Mouse (Mus musculus) hindbrain, embryonic 11.5 days (tissue): ENCODE results near the gene Rcl1. TPM values are rescaled to one million over a fixed set of nuclear protein-coding genes. Genes with fewer than 3 reads are reported as not detected.

Experiments used
- ATAC-seq: fragments of 200-750 bp; cut with Nextera tagmentation; 2 replicates; pipeline ENCODE4 v1.8.0; 2017; ENCODE audit warnings: mild to moderate bottlenecking, moderate TSS enrichment, moderate library complexity; ENCODE audit not compliant: low FRiP score
- DNase-seq: peaks from one replicate; pipeline ENCODE4 v3.0.0-alpha.2; 2015; ENCODE audit warnings: low spot score
- H3K27ac ChIP-seq: fragments of 300-500 bp; sonication (generic); 2 replicates; pipeline ENCODE4 v1.5.1; 2014; ENCODE audit warnings: mild to moderate bottlenecking, low read depth, low read length
- H3K27me3 ChIP-seq: fragments of 300-500 bp; sonication (generic); 2 replicates; pipeline ENCODE4 v1.6.1; 2014; ENCODE audit warnings: mild to moderate bottlenecking, low read length, moderate library complexity, mixed read lengths; ENCODE audit not compliant: control insufficient read depth, insufficient read depth
- H3K36me3 ChIP-seq: fragments of 300-500 bp; sonication (generic); 2 replicates; pipeline ENCODE4 v1.6.1; 2014; ENCODE audit warnings: mild to moderate bottlenecking, low read length, moderate library complexity, mixed read lengths; ENCODE audit not compliant: control insufficient read depth, insufficient read depth
- H3K4me1 ChIP-seq: fragments of 300-500 bp; sonication (generic); replicated peaks from 2 replicates; pipeline ENCODE4 v1.6.1; 2014; ENCODE audit warnings: low read length, mixed read lengths; ENCODE audit not compliant: control insufficient read depth, insufficient read depth
- H3K4me2 ChIP-seq: fragments of 300-500 bp; sonication (generic); replicated peaks from 2 replicates; pipeline ENCODE4 v1.6.1; 2014; ENCODE audit warnings: mild to moderate bottlenecking, low read depth, low read length
- H3K4me3 ChIP-seq: fragments of 300-500 bp; sonication (generic); 2 replicates; pipeline ENCODE4 v1.5.1; 2014; ENCODE audit warnings: low read depth, low read length
- H3K9ac ChIP-seq: fragments of 300-500 bp; sonication (generic); 2 replicates; pipeline ENCODE4 v1.6.1; 2014; ENCODE audit warnings: low read depth, low read length
- H3K9me3 ChIP-seq: fragments of 300-500 bp; sonication (generic); 2 replicates; pipeline ENCODE4 v1.6.1; 2016; ENCODE audit warnings: low read length; ENCODE audit not compliant: control insufficient read depth
- WGBS: fragments of 180-500 bp; shearing (Covaris S2); extraction: QIAGEN DNeasy Blood & Tissue Kit; methylation state at CpG from one replicate; pipeline ENCODE4 v1.1.7; 2014; 5-methylcytosine and 5-hydroxymethylcytosine counted together
- microRNA counts: library from miRNA; unstranded; fragments of <30 nt; microRNA quantifications from one replicate; lab custom pipeline; 2015
- polyA plus RNA-seq: library from polyadenylated mRNA; unstranded; fragments of >200 nt; fragmentation: Nextera tagmentation; extraction: Ambion mirVana; gene quantifications from 2 replicates; pipeline ENCODE4 v1.2.1, GENCODE M21; 2014

Rcl1 gene
- polyA plus RNA-seq, 1 experiment from 2014 or later, result 44.7 TPM

DNA sequence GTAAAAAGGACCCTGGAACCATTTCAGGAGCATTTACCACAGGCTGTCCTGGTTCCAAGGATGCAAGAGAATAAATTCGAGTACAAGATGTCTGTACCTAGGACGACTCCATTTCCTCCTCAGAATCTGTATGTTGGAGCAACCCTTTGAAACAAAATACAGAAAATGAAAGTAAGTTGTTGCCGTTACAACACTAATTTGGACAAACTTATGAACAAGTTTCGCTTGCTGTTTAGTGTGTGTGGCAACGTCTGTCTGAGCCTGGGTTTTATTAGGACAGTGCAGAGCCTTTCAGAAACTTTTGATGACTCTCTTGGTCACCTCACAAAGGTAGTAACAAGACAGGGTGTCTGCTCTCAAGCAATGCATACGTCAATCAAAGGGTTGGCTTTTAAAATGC, 66.8 kb downstream of the Rcl1 start:
- no peak overlapping the region for H3K9ac ChIP-seq
- no peaks in the 10 kb centered on the region for H3K36me3 ChIP-seq
- H3K27ac ChIP-seq, result no peak overlapping the region
- WGBS, result 87% methylated on average over 6 of the region's 6 CpGs
- H3K27me3 ChIP-seq, result no peaks in the 10 kb centered on the region
- no peak for DNase-seq
- no peaks in the 10 kb centered on the region for H3K9me3 ChIP-seq
- no peak for ATAC-seq
- H3K4me2 ChIP-seq, result no peak overlapping the region
- no peak overlapping the region for H3K4me3 ChIP-seq
- H3K4me1 ChIP-seq, result no peaks in the 10 kb centered on the region

DNA sequence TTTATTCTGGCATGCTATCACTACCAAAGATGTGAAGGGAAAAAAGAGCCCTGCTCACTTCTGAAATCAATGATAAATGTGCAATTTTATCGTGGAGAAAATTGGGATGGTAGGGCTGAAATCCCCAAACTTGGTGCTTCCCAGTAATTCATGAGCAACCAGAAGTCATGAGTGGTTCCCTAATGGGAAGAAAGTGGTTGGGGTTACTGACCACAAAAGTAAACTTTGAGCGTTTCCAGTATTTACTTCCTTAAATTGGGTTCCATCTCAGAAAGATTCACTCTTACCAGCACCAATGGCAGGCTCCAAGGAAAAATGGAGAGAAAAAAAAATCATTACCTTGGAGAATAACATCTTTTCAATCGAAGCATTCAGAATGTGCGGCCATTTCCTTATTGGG, 79.2 kb downstream of the Rcl1 start:
- ATAC-seq, result no peak
- WGBS, result 89% methylated on average over 4 of the region's 4 CpGs
- Histone ChIP-seq H3K4me1 (no peaks in the 10 kb centered on the region), H3K4me2 (no peak overlapping the region), H3K4me3 (no peak overlapping the region), H3K9me3 (no peaks in the 10 kb centered on the region), H3K36me3 (no peaks in the 10 kb centered on the region), H3K9ac (no peak overlapping the region), H3K27ac (no peak overlapping the region), H3K27me3 (no peaks in the 10 kb centered on the region)
- no peak for DNase-seq

DNA sequence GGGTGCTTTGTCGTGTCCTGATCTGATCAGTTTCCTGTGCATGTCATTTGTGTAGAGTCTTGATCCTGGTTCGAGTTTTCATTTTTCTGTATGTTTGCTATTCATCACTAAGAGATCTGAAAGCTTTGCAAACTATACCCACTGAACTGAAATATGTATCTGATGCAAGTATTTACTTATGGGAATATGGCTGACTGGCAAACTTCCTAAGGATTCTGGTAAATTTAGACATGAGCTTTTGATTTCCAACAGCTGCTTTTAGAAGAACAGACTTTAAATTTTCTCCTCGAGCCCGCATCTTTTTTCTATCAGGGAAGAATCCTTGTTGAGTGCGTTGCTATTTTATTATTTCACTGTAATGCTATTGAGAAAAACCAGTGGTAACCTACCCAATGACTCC, 81.0 kb downstream of the Rcl1 start:
- H3K4me1 ChIP-seq, result no peaks in the 10 kb centered on the region
- H3K27ac ChIP-seq, result no peak overlapping the region
- H3K36me3 ChIP-seq, result no peaks in the 10 kb centered on the region
- no peak overlapping the region for H3K9ac ChIP-seq
- ATAC-seq (no peak), DNase-seq (no peak)
- no peak overlapping the region for H3K4me2 ChIP-seq
- H3K27me3 ChIP-seq, result no peaks in the 10 kb centered on the region
- no peak overlapping the region for H3K4me3 ChIP-seq
- H3K9me3 ChIP-seq, result no peaks in the 10 kb centered on the region
- 85% methylated on average over 5 of the region's 5 CpGs for WGBS

DNA sequence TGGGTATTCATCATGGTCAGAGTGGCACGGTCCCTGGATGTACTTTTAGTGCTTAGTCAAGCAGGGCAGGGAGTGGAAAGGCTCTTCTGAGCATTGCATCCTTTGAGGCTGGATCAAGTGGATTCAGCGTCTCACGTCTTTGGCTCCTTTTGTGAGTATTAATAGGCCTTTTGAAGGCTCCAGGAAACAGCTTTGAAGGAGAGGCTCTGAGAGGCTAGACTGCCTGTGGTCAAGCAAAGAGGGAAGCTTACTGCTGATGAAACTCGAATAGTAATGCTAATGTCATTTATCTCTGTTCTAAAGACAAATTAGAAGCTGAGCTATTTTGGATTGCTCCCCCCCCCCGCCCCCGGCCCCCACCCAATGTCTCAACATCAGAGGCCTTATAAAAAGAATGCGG, 83.9 kb downstream of the Rcl1 start:
- Histone ChIP-seq H3K4me2 (no peak overlapping the region), H3K27ac (no peak overlapping the region), H3K36me3 (no peaks in the 10 kb centered on the region), H3K27me3 (no peaks in the 10 kb centered on the region), H3K9ac (no peak overlapping the region), H3K4me3 (no peak overlapping the region), H3K9me3 (no peaks in the 10 kb centered on the region), H3K4me1 (no peaks in the 10 kb centered on the region)
- WGBS, result 40% methylated on average over 7 of the region's 7 CpGs
- DNase-seq (no peak), ATAC-seq (no peak)

- Histone ChIP-seq H3K4me1 (no peaks in the 10 kb centered on the region), H3K27ac (no peak overlapping the region), H3K36me3 (no peaks in the 10 kb centered on the region), H3K9me3 (no peaks in the 10 kb centered on the region), H3K4me3 (no peak overlapping the region), H3K27me3 (no peaks in the 10 kb centered on the region), H3K4me2 (no peak overlapping the region), H3K9ac (no peak overlapping the region)
- 84% methylated on average over 9 of the region's 9 CpGs for WGBS
- ATAC-seq (no peak), DNase-seq (no peak)
Observed at GRCm38 (mm10) chr19:29185552-29186232, 84.5 kb downstream of the Rcl1 start.

DNA sequence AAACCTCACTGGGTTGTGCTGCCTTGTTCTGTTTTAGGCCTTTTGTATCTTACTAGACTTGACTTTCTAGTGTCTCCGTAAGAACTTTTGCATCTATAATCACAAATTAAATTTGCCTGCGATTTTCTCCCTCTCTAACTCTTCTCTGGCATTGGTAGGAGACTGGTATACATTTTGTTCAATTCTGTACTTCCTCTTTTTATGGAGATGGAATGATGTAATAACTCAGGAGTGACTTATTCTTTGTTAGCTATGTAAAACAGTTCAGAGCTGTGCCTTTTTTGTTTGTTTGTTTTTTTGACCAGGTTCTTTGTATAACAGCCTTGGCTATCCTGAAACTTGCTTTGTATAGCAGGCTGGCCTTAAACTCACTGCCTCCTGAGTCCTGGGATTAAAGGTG, 87.7 kb downstream of the Rcl1 start:
- no peak overlapping the region for H3K4me3 ChIP-seq

More for the DNA sequence above, 87.7 kb downstream of the Rcl1 start:
- WGBS, result 95% methylated on average over 2 of the region's 2 CpGs
- Histone ChIP-seq H3K9me3 (no peaks in the 10 kb centered on the region), H3K9ac (no peak overlapping the region), H3K36me3 (no peaks in the 10 kb centered on the region), H3K4me2 (no peak overlapping the region), H3K27ac (no peak overlapping the region), H3K27me3 (no peaks in the 10 kb centered on the region), H3K4me1 (no peaks in the 10 kb centered on the region)
- ATAC-seq (no peak), DNase-seq (no peak)

MicroRNAs within 50 kb of the gene (microRNA counts, 519-probe panel; counts per million panel counts)
- microRNA mmu-miR-101b (lab: Ali Mortazavi, UCI), result 4,626 counts per million, percentile 53 among the panel's probes with 10 or more counts

Other genes with a start within 250 kb of the Rcl1 start
- 6.5 and 7.6 TPM in 2 replicates for gene Plpp6, start 137.4 kb upstream of the Rcl1 start, polyA plus RNA-seq
- 0.32 and 0.71 TPM in 2 replicates for gene 4430402I18Rik, start 133.6 kb upstream of the Rcl1 start, polyA plus RNA-seq
- gene Cdc37l1, start 111.0 kb upstream of the Rcl1 start, polyA plus RNA-seq, result 51.5 and 51.7 TPM in 2 replicates
- 82.4 and 83.5 TPM in 2 replicates for gene Ak3, start 53.4 kb upstream of the Rcl1 start, polyA plus RNA-seq
- 12.4 and 15.0 TPM in 2 replicates for gene Jak2, start 150.5 kb downstream of the Rcl1 start, polyA plus RNA-seq
- 7.9 and 8.6 TPM in 2 replicates for gene Insl6, start 224.0 kb downstream of the Rcl1 start, polyA plus RNA-seq
- gene Rln1, start 233.3 kb downstream of the Rcl1 start, polyA plus RNA-seq, result 0.32 and 0.67 TPM in 2 replicates